Mouse (Mus musculus): Measurements from ENCODE around the gene Mlf2.

Gene Mlf2

GRCm38 (mm10) chr6:124936681-124937080 is 5.5 kb downstream of the Mlf2 start:
- DNase-seq: no peak

- DNase-seq: no peak
These were observed 6.3 kb downstream of the Mlf2 start for GRCm38 (mm10) chr6:124937493-124937892.

- DNase-seq: no peak
These were observed 7.4 kb downstream of the Mlf2 start for GRCm38 (mm10) chr6:124938554-124938953.

- DNase-seq: no peak
These were observed 10.5 kb downstream of the Mlf2 start for GRCm38 (mm10) chr6:124941679-124942078.

GRCm38 (mm10) chr6:124943526-124943925 is 12.3 kb downstream of the Mlf2 start:
- no peak for DNase-seq

- DNase-seq: no peak
These were observed 23.0 kb downstream of the Mlf2 start for GRCm38 (mm10) chr6:124953991-124954715.

GRCm38 (mm10) chr6:124955212-124955611 is 24.0 kb downstream of the Mlf2 start:
- no peak for DNase-seq

GRCm38 (mm10) chr6:124958127-124958526 is 26.9 kb downstream of the Mlf2 start:
- DNase-seq: no peak

GRCm38 (mm10) chr6:124959960-124960359 is 28.8 kb downstream of the Mlf2 start:
- no peak for DNase-seq

- DNase-seq: no peak
These were observed 29.8 kb downstream of the Mlf2 start for GRCm38 (mm10) chr6:124961021-124961420.

- DNase-seq: no peak
These were observed 33.5 kb downstream of the Mlf2 start for GRCm38 (mm10) chr6:124964638-124965037.

- DNase-seq: peak; percentile 97
These were observed 34.0 kb downstream of the Mlf2 start, which contains the start of gene Cops7a for GRCm38 (mm10) chr6:124965088-124965719. Cops7a (minus strand) TSS chr6:124965538.

- DNase-seq: no peak
These were observed 34.6 kb downstream of the Mlf2 start for GRCm38 (mm10) chr6:124965747-124966146.

- peak; percentile 56 for DNase-seq
These were observed 35.4 kb downstream of the Mlf2 start for GRCm38 (mm10) chr6:124966466-124967118.

- peak; percentile 78 for DNase-seq
These were observed 36.6 kb downstream of the Mlf2 start for GRCm38 (mm10) chr6:124967766-124968165.

Measured in thymus, postnatal 4 days (tissue).